Mouse (Mus musculus) adrenal gland, adult 8-10 months (tissue): ENCODE measurements around the gene Eif3c. TPM values are rescaled to one million over a fixed set of nuclear protein-coding genes. Genes with fewer than 3 reads are reported as not detected.

Experiments used
- DNase-seq: peaks from one replicate; pipeline ENCODE4 v3.0.0; 2022
- total RNA-seq, 4 experiments: library from RNA; stranded (reverse); gene quantifications; 2 replicates each; pipeline ENCODE4 v1.2.4; 2022

Eif3c gene
- total RNA-seq: 100 to 1,000 TPM; 206 to 258 (median 232) TPM

DNA sequence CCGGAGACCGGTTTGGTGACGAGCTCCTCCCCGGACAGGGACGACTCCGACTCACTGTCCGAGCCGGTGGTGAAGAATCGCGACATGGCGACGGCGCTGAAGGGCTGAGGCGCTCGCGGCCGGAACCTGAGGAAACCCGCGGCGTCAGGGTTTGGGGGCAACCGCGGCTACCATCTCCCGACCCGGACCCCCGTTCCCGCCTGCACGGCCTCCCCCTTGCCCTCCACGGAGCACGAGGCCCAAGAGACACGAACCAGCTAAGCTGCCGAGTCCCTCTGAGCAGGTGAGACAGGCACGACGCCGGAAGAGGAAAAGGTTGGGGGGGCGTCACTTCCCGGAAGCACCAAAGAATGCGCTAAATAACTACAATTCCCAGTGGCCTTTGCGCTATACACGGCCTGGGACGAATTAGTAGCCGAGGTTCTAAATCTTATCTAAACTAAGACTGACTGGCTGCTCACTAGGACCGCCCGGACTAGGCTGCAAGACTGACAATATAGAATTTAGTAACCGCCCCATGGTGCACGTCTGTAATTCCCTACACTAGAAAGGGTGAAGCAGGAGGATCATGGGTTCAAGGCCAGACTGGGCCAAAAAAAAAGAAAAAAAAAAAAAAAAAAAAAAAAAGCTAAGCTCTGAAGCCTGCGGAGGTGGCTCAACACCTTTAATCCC is at the start of gene Eif3c:
Gene Eif3c (minus strand): TSS at position 318 of the 672 bp plus-strand sequence.
- DNase-seq: peak; percentile 84

GRCm38 (mm10) chr7:126612736-126613135 is 46.5 kb upstream of the Eif3c start:
- no peak for DNase-seq

DNA sequence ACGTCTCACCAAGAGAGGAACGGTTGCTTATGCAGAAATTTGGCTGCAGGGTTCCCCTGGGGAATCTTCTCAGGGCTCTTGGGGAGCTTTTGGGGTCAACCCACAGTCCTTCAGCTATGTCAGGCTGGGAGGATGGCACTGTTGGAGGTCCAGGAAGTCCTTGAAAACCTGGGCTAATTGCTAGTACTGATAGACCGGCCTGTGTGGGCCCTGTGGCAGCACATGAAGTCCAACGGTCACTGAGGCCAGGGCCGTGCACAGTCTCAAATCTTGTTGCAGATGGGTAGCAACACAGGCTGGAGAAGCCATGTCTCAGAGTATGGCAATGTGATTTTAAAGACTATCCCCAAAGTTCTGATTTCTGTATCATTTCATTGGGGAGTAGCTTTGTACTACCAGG is 41.6 kb upstream of the Eif3c start:
- no peak for DNase-seq

DNA sequence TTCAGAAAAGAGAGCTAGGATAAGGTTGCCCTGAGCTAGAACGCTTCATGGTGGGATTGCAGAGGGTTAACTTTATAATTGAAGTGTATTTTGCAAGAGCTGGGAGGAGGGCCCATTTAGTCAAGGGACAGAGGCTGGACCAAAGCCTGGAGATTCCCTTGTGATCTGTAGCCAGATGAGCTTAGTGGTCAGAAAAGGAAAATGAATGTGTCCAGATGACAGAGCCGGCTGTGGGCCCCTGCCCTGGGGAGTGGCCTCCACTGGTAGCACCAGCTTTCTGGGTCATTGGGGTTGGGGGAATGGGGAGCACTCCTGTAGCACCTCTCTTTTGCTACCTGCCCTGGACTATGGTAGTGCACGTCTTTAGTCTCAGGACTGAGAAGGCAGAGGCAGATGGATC is 40.9 kb upstream of the Eif3c start:
- no peak for DNase-seq

DNA sequence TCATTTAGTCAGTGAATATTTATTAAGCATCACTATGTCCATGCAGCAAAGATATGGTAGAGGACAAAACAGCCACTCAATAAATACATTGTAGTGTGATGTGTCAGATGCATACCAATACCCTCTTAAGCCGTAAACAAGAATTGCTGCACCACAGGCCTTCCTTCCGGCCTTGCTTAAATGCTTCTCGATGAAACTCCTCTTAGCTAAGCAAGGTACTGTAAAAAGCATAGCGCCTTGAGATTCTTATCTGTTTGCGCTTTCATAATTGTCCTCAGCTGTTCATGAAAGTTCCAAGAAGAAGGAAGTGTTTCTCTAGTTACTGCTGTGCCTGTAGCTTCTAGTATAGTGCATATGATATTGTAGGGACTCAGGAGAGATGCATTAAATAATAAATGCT is 40.4 kb upstream of the Eif3c start:
- DNase-seq: no peak

GRCm38 (mm10) chr7:126602650-126603049 is 36.4 kb upstream of the Eif3c start:
- no peak for DNase-seq

DNA sequence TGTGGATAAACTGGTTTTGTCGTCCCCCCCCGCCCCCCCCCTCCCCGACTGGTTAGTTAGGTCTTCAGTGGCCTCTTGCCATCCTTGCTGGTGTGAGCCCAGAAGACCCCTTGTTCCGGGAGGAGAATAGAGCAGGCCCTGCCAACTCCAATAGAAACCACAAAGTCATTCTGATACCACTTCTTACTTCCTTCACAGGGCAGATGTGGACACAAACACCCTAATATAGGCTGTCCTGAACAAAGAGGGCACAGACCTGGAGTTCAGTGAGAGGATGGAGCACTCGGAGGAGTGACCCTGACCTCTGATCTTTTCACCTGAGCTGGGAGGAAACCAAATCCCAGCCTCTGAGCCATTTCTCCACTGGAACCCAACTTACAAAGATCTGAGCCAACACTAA is 35.7 kb upstream of the Eif3c start:
- DNase-seq: no peak

DNA sequence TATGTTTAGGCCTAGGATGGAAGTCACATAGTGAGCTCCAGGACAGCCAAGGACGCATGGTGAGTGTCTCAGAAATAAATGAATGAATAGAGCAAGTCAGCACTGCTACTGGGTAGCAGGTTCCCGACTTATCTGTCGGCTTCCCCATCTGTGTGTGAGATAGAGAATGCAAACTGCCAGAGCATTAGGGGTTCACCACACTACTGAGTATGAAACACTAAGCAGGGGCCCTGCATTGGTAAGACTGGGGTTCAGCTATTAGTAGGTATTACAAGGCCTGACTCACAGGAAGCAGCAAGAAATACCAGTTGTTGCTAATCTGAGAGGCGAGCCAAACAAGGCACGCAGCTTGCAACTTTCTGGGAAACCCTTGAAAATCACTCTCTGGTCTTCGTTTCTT is 32.7 kb upstream of the Eif3c start:
- DNase-seq: no peak

DNA sequence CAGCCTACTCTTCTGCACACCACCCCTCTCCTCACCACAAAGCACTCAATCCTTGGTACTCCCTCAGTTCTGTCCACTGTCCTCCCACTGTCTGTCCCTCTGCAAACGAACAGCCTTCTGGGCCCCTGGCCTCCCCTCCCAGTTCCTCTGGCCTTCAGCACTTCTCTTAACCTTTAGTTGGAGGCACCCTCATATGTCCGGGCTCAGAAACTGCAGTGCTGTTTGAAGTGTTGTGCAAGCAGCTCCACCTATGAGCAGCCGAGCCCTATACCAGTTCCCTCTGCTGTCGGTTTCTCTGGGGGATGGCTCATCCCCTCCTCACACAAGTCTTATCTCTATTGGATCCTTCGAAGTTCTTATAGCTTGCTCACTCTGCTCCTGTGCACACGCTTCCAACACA is 30.2 kb upstream of the Eif3c start:
- no peak for DNase-seq

- no peak for DNase-seq
These were observed 29.7 kb upstream of the Eif3c start for GRCm38 (mm10) chr7:126595890-126596289.

DNA sequence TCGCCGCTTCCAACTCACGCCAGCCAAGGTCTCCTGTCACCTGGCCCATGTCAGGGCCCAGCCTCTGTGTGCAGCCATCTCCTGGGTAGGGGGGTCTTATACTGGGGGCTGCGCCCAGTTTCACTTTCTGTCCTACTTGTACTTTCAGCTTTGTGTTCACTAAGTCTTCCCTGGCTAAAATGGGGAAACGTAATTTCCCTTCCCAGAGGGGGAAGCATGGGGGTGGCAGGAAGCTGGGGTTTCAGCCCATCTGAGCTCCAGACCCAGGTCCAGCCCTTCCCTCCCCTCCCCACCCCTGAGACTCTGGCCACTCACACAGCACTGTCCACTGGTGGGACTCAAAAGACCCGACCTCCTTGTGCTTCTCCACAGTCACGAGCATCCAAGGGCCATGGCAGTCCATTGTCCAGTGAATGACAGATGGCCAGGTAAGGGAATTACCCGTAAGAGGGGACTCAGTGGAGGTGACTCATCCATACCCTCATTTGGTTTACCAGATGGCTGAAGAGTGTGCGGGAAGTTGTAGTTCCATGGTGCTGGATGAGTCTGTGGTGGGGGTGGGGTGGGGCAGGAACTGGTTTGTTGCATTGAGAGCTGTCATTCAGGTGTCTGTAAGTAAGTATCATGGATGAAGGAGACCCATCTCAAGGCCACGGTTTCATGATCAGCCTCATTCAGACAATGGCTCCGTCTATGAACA is 28.8 kb upstream of the Eif3c start, which contains the start of gene Il27:
Gene Il27 (minus strand): TSS at position 80 of the 700 bp plus-strand sequence.
- no peak for DNase-seq

DNA sequence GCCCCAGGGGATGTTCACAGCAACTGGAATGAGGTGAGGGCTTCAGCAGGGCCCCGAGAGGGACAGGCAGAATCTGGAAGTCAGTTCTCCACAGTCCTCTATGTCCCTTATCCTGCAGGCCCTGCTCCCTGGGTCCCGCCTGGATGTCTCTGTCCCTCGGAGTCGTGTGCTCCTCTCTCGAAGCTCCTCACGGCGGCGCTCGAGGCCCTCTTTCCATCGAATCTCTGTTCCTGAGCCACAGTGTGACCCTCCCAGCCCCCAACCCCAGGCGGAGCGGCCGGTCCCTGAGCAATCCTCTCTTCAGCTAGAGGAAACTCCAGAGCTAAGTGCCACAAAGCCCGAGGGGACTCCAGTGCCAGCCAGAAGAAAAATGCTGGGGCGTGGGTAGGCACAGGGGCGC is 21.6 kb upstream of the Eif3c start:
- no peak for DNase-seq

GRCm38 (mm10) chr7:126586839-126587238 is 20.6 kb upstream of the Eif3c start:
- DNase-seq: no peak

GRCm38 (mm10) chr7:126585717-126586116 is 19.5 kb upstream of the Eif3c start, which contains the start of gene Cln3:
Gene Cln3, minus strand, starts transcription at chr7:126585817.
- DNase-seq: no peak

- DNase-seq: no peak
These were observed 18.3 kb upstream of the Eif3c start, which contains the start of gene Apobr for GRCm38 (mm10) chr7:126584506-126584977. Gene Apobr, plus strand, starts transcription at chr7:126584942.

DNA sequence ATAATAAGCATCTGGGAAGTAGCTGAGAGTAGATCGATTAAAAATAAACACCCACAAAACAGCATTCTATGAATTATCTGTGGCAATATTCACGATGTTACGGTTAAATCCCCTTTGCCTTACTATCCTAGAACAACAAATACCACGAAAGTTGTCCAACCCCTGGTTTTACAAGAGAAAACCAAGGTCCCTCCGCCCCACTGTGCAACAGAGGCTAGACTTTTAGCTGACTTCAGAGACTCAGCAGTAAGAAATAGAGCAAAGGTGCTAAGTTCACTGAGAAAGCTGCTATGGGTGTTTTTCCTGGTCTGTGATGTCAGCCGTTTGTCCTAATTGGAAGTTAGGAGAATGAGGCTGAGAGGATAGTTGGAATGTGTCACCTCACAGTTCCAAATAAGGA is 17.6 kb upstream of the Eif3c start:
- no peak for DNase-seq

DNA sequence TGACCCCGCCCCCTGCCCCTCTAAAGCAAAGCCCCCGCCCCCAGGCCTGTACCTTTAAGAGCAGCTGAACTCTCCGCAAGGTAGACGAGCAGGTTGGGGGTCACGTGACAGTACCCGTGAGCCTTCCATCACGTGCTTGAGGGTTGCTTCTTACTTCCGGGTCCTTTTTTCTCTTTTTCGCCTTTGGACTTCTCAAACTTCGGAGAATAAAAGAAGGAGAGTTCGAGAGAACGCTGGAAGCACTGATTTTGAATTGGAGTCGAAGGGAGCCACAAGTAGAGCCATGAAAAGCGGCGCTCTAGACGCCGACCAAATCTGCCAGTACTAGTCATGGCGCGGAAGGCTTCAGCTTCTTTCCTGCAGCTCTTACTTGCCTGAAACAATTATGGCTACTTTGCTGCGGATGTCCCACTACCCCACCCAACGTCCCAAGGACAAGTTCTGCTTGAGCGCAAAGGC is 17.1 kb upstream of the Eif3c start:
- peak; percentile 83 for DNase-seq

DNA sequence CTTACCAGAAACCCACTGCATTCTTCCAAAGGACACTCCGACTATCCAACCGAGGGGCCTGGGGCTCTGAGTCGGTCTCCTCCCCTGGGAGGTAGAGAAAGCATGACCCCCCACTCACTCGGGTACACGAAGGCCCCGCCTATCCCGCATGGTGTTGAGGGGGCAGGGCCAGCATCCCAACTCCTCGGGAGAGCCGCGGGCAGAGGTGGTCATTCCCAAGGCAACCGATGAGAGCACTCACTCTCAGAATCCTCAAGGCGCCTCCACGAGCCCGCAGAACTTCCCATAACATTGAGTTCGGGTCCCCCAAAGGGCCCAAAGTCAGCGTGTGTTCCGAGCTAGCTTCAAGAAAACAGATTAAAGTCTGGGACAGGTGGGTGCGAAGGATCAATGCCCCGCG is 16.5 kb upstream of the Eif3c start:
- DNase-seq: no peak

DNA sequence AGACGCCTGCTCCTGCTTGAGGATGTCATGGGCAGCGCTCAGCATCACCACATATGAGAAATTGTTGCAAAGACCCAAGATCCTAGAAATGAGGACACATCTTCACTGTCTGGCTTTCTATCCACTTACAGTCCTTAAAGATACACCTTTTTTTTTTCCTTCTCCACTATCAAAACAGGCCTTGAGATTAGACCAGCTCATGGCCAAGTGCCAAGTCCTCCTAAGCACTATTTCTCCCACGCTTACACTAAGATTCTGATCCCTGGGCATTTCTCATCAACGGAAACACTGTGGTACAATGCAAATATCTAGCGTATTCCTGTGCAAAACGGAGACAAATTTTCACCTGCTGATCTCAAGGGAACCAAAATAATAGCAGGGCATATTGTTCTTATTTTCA is 15.4 kb upstream of the Eif3c start:
- DNase-seq: no peak

GRCm38 (mm10) chr7:126579172-126579571 is 13.0 kb upstream of the Eif3c start:
- no peak for DNase-seq

DNA sequence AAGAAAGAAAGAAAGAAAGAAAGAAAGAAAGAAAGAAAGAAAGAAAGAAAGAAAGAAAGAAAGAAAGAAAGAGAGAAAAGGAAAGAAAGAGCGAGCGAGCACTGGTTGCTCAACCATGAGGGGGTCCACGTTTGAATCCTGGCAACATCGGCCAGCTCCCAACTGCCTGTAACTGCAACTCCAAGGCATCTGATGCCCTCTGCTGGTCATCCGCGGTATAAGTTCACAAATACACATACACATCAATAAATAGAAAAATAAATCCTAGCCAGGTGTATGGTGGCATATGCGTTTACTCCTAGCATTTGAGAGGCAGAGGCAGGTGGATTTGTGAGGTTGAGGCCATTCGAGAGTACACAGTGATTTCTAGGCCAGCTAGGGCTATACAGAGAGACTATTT is 10.7 kb upstream of the Eif3c start:
- no peak for DNase-seq

- DNase-seq: peak; percentile 40
These were observed 518 bp downstream of the Eif3c start for GRCm38 (mm10) chr7:126565693-126566092.

DNA sequence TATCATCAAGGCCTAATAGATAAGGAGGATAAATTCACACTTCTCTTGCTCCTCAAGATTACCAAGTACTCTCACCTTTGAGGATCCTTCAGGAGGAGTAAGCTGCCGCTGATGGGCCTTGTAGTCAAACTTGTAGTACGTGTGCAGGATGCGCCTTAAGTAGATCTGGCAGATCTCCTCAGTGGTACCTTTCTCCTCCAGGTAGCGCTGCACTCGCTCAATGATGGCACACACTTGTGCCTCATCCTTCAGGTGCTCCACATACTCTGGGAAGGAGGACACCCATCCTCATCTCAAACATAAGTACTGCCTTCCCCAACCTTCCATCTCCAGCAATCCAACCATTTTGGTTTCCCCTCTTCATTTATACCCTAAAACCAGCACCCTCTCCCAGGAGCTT is 9.6 kb downstream of the Eif3c start:
- no peak for DNase-seq

- no peak for DNase-seq
These were observed 11.4 kb downstream of the Eif3c start for GRCm38 (mm10) chr7:126554796-126555195.
